Mouse (Mus musculus) hindlimb bud, embryonic 11.5 days (tissue): ENCODE results near the gene Tomt.
"Not testable (repeated sequence)": the region's sequence is repeated elsewhere in the genome, so short reads cannot be mapped to it uniquely, and the experiment has no call there.

Experiments used
- DNase-seq: peaks from one replicate; pipeline ENCODE4 v3.0.0-alpha.2; 2012; ENCODE audit warnings: low read depth, low spot score; ENCODE audit errors: extremely low spot score

Tomt gene

DNA sequence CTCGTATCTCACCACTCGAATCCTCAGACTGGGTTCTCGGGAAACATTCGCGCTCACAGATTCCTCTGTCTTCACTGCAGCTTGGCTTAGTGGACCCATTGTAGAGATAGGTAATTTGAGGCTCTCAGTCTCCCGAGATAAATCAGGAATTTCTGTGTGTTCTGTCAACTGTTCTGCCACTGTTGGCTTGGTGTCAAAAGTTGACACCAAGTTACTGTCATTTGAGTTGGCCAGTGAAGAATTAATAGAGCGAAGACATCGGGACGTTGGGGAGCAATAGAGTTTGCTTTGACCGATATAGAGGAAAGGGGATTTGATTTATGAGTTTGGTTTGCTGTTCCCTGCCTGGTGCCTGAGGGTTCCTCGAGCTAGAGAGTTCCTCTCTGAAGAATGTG is at the start of gene Tomt:
Gene Tomt (minus strand): TSS at position 73 of the 395 bp plus-strand sequence.
- DNase-seq = peak; percentile 24

DNA sequence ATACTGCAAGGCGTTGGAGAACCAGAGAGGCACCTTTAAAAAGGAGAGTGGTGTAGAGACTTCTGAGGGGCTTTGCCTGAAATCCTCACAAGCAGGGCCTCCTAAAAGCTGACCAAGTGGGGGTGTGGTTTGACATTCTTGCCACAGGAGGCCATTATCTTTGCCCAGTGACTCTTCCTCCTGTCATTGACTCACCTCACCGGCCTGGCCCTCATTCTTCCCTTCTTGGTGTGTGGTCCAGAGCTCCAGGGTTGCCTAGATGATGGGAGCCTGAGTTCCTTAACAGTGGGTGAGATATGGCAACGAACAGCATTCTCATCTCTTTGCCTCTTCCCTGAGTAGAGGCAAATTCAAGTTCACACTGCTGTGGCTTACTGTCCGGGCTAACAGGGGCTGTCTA is 49.7 kb upstream of the Tomt start:
- DNase-seq = no peak

DNA sequence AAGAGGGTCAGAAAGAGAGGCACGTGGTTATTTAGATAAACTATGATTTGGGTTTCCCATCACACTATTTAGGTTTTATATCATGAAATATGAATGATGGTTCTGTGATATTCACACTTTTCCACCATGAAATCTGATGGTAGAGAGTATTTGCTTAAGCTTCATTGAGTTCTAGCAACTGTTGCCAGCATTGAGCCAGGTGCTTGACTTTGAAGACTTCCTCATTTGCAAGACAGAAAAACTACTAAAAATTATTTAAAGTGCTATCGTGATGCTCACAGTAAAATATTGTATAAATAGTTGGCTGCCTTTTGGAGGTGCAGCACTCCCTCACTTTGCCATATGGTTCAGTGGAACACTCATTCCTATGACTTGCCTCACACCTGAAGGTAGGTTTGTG is 49.1 kb upstream of the Tomt start:
- DNase-seq = no peak

DNA sequence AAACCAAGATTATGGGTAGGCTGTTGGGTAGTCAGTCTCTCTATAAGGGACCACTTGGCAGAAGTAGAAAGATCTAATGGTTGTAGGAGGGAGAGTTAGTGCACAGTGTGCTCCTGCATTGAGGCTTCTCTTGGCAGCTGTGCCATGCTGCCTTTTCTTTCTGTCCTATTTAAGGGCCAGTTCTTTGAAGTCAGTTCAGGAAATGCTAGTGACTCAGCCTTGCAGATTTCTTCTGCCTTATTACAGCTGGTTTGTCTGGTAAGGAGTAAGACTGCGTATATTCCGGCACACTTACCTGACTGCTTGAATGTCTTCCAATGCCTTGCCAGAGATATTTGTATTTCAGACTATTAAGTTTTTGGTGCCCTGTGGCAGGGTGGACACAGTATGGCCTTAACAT is 48.0 kb upstream of the Tomt start:
- DNase-seq = no peak

DNA sequence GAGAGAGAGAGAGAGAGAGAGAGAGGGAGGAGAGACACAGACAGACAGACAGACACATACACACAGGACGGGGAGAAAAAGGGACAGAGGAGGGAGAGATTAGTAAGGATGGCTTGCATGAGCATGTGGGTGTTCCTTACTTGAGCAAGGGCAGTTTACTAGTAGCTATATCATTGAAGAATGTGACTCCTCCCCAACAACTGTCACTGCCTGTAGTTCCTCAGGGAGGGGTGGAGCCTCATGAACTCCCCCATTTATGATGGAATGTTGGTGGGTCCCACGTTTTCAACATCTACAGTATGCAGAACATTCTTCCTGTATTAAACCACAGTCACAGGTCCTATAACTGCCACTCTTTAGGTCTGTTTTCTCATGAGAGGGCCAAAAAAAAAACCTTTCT is 45.9 kb upstream of the Tomt start:
- DNase-seq = no peak

DNA sequence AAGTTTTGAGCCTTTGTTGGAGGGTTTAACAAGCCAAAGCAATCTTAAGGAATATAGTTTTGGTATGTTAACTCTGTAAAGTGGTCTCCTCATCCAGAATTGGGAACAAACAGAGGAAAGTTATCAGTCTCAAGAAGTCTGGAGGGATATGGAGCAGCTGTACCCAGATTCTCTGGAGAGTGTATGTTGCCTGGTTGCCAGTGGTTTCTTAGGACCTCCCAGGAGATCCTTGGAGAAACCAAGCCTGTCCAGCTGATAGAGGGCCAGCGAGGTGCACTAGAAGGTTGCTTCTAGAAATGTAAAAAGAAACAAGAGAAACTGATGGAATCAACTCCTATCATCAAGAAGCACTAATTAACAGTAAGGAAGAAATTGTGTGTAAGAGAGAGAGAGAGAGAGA is 45.5 kb upstream of the Tomt start:
- DNase-seq = no peak

DNA sequence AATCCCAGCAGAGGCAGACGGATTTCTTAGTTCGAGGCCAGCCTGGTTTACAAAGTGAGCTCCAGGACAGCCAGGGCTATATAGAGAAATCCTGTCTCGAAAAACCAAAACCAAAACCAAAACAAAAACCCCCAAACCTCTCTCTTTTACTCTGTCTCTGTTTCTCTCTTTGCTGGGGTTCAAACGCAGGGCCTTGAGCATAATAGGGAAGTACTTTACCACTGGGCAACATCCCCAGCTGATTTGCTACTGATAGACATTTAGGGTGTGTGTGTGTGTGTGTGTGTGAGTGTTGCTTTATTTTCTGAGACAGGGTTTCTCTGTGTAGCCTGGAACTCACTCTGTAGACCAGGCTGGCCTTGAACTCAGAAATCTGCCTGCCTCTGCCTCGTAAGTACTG is 42.8 kb upstream of the Tomt start:
- DNase-seq = not testable (repeated sequence)

DNA sequence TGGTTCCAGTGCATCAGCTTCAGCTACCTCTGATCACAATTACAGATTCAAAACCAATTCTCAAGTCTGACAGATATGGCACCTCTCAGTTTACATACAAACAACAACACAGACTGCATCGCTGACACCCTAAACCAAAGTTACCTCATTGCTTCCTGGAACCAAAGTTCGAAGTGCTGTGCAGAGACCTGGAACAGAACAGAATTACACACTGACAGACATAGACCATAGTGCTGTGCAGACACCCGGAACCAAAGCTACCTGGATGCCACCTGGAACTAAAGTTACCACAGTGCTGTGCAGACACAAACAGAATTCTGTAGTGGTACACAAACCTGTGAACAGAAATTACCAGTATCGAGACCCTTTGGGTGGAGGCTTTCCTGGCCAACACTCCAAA is 33.6 kb upstream of the Tomt start:
- no peak for DNase-seq

DNA sequence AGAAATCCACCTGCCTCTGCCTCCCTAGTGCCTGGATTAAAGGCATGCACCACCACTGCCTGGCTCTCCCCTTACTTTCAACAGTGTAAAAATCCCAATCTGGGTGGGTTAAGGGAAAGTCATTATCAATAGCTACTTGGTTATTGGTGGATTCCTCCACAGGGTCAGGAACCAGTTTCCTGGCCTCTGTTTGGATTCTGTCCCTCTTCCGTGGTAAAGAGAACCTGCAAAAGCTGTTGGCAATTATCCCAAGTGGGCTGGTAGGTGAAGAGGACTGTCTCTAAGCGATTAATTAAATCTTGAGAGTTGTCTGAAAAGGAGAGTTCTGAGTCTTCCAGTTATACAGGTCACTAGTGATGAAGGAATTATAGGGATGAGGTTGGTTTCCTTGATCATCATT is 32.2 kb upstream of the Tomt start:
- no peak for DNase-seq

DNA sequence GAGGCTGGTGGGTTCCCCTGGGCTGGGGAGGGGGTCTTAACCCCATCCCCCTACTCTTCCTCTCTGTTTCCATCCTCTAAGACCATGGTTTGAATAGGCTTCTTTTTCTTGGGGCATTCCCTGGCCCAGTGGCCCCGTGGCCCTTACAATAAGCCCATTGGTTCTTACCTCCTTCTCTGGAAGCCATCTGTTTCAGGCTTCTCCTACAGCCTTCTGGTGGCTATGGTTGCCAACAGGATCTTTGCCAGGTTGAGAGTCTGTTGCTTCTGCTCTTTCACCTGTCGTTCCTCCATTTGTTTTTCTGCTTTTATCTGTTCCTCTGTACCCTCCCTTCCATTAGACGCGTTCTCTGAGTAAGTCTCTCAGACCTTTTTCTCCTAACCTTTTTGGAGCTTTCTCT is 31.4 kb upstream of the Tomt start:
- DNase-seq = no peak

DNA sequence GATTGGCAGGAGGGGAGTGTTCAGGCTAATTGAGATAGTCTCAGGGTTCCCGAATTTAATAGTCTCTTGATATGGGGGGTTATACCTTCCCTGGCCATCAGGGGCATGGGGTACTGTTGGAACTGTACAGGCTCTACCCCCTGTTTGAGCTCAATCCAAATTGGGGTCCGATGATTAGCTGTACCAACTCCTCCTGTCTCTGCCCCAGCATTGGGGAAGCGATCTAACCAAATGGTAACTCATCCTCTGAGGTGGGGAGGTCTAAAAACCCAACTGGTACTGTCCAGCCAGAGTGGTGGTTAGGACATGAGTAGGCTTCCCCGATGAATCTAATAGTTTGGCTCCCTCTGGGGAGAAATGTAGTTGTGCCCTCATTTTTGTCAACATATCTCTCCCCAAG is 30.8 kb upstream of the Tomt start:
- no peak for DNase-seq

DNA sequence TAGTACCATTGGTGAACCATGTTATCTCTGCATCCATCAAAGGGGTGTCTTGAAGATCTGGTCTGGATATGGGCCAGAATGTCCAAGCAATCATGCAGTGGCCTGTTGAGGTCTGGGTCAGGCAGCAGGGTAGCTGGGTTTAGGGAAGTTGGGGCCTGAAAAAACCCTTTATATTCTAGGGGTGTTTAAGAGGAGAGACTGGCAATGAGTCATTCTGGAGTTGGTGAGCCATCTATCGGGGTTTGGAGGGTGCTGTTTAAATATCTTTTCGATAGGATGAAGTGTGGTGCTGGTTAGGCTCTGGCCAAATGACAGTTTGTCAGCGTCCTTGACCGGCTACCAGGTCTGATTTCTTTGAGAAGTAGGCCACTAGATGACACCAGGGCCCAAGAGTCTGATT is 29.8 kb upstream of the Tomt start:
- no peak for DNase-seq

DNA sequence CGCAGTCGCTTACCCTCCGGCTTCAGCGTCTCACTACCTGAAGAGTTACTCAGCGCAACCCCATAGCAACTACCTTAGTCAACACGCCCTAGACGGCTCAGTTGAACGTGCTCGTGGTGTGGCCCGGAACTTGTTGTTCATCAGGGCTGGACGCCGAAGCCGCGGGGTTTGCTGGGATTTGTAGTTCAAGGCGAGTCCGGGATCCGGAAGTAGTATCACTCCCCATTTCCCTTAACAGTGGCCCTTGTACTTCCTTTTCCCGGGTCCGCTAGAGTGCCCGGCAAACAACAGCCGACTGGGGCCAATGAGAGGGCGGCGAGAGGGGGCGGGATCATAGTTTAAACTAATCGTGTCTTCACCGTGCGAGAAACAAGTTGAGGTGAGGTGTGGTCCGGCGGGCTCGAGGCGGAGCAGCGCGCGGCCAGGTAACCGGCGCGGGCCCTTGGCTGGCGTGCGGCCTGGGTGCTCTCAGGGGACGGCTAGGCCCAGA is 27.6 kb upstream of the Tomt start, which contains the start of the genes Lrrc51 and Numa1:
Gene Lrrc51 (minus strand): TSS at position 145 of the 490 bp plus-strand sequence.
Gene Numa1 (plus strand): TSS at position 361 of the 490 bp plus-strand sequence.
- peak; percentile 87 for DNase-seq

DNA sequence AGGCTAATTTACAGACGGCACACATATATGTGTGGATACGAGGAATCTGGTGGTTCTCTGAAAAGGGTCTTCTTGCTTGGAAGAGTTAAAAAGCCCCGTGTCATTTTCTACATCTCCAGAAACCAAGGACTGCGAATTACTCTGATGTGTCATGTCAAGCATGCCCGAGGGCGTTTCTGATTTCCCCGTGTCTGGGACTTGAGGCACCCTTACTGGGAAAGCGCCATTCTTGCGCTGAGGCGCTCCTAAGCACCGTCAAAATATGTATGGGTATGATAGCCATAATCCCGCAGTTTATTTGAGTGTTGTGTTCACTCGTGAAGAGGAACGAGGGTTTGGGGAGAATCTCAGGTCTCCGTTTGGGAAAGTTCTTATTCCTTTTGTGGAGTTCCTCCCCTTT is 27.1 kb upstream of the Tomt start:
- no peak for DNase-seq

DNA sequence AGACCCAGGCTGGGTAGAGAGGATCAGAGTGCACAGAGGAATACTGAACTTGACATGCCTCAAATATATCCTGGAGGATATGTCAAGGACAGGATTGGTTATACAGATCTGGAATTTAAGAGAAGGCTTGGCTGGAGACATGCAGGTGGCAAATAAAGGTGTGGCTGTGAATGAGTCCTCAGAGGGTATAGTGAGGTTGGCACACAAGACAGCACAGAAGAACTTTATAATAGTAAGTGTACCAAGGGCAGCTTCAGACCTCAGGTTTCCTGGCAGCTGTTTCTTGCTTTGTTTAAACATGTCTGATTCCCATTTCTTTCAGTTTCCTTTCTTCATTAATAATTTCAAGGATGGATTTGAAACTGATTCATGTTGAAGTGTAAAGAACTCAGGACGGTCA is 26.4 kb upstream of the Tomt start:
- DNase-seq = no peak

DNA sequence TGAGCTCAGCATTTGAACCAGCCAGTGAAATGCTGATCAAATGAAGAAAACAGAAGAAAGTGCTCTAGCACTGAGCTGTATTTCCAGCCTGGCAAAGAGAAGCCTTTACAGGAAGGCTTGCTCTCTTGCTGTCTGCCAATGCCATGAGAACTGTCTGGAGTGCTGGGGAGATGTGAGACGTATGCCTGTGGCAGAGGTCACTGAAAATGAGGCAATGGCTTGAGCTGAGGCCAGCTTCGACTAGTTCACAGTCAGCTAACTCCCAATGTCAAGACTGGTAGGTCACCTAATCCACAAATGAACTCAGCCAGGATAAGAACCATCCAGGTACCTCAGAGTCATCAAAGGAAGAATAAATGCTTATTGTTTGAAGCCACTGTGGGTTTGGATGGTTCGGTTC is 21.9 kb upstream of the Tomt start:
- DNase-seq = no peak

DNA sequence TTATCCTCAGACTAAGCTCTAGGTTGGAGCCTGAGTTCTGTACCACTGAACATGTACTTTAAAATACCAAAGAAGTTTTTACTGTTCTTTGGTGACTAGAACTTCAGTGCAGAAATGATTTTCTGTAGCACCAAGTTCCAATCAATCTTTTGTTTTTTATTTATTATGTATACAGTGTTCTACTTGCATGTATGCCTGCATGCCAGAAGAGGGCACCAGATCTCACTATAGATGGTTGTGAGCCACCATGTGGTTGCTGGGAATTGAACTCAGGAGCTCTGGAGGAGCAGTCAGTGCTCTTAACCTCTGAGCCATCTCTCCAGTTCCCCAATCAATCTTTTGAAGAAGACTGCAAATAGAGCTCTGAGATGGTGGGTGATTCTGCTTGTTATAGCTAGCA is 19.7 kb upstream of the Tomt start:
- DNase-seq = not testable (repeated sequence)

DNA sequence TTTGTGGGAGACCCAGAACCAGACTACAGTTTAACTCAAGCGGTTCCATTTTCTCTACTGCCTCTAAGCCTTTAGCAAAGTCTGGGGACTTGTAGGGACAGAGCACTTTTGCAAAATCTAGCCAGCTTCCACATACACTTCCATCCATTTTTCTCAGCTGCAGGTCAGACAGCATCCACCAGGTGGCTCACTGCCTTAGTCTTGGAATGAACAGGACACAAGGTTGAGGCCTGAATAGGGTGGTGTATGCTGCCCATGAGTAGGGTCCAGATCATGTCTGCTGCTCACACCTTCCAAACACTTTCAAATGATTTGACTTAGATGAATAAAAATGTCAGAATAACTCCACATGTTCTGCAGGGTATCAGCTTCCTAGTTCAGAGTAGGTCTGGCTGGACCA is 11.9 kb upstream of the Tomt start:
- DNase-seq = no peak

DNA sequence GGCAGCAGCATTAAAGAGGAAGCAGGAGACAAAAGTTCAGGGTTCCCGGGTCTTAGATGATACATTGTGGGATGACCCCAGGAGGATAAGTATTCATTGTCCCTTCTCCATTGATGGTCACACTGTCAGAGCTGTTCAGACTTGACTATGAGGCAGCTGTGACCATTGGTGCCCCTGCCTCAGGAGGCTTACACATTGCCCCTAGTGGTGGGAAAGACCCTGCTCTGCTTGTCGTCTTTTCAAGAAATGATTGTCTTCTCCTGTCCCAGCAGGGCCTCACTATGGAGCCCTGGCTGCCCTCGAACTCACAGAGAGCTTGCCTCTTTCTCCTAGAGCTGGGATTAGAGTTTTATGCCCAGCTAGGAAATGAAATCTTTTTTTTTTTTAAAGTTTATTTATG is 5.8 kb upstream of the Tomt start:
- DNase-seq = no peak

DNA sequence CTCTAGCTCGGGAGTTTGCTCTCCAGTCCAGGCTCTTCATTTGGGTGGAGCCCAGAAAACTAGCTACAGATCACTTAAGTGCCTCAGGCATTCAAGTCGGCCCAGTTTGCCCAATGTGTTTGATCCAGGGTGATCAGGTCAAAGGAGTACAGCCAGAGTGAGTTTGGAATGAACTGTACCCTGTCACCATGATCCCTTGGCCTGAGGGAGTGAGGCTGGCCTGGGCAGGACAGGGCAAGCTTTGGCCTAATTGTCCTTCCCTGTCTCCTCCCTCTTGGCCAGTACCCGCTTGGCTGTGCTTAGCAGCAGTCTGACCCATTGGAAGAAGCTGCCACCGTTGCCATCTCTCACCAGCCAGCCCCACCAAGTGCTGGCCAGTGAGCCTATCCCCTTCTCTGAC is 4.0 kb upstream of the Tomt start:
- no peak for DNase-seq

DNA sequence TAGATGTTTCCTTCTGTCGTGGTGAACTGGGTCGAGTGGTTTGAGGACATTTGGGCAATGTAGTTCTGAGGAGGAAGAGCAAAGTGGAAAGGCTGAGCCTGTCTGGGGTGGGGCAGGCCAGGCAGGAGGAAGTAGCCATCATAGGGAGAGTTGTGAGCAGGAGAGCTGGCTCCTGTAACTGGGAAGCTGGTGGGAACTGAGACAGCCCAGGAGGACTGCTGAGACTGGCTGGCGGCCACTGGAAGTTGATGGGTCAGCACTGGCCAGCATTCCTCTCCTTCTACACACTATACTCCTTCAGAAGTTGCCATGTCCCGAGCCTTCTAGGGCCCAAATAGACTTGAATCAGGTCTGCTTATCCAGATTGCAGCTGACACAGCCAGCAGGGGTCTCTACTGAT is 2.2 kb upstream of the Tomt start:
- no peak for DNase-seq

DNA sequence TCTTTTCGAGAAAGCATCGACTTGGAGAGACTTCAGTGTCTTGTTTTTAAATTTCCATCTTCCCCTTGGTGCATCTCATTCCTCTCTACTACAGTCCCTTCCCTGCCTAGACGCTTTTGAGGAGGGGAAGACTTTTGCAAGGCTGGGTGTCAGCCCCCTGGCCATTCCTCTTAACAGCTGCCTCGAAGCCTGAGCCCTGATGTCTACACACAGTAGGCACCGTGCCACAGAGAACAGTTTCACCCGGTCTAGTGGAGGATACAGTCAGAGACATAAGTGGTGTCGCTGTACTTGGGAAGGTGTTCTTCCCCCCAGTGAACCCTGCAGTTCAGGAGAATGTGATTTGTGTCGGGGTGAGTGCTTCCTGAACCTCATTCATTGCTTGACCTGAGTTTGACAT is 537 bp upstream of the Tomt start:
- no peak for DNase-seq

DNA sequence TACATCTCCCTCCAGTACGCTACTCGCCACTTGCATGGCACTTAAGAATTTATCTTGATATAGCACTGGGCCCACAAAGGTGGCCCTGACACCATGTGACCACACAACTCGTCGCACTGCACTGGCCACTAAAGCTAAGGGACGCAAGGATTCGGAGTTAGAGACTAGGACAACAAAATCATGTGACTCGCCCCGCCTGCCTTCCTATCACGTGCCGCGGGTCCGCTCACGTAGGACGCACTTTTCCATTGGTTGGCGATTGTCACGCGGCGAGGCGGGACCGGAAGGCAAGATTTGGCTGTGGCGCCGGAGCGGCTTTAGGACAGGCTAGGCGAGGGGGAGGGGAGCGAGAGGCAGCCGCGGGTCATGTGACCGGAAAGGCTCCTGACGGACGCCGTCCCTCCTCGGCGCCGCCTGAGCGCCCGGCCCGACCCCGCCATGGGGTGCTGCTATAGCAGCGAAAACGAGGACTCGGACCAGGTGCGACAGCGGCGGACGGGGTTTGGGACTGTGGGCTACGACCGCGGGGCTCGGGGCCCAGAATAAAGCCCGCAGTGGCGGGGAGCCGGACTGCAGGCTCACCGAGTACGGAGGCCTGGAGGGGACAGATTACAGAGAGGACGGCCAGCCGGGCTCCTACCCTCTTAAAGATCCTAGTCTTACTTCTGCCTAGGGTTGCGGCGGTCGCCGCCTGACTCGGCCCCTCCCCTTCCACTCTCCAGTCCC is 435 bp downstream of the Tomt start, which contains the start of gene Lamtor1:
Gene Lamtor1 (plus strand): TSS at position 344 of the 726 bp plus-strand sequence.
- DNase-seq = peak; percentile 95
